Mouse (Mus musculus) hematopoietic stem cell, adult 5-6 weeks (primary cell): Measurements from ENCODE around the gene Ric8b. TPM values are rescaled to one million over a fixed set of nuclear protein-coding genes. Genes with fewer than 3 reads are reported as not detected.

Experiments used
- ATAC-seq, 2 experiments: fragments of 125-278 bp in 1 of 2; replicated peaks in 1 of 2; 2 replicates each; pipeline ENCODE4 v1.8.0; 2016 to 2017; ENCODE audit warnings: inconsistent platforms in 2 of 2, mild to moderate bottlenecking in 2 of 2, moderate number of reproducible peaks in 2 of 2, low read depth in 1 of 2, moderate TSS enrichment in 1 of 2; ENCODE audit not compliant: low FRiP score in 2 of 2, poor library complexity in 2 of 2, severe bottlenecking in 2 of 2, insufficient read depth in 1 of 2, low TSS enrichment in 1 of 2
- total RNA-seq: library from RNA; stranded (forward); fragments of 172-1452, 232-1000 nt; gene quantifications from 2 replicates; pipeline ENCODE4 v1.2.3, GENCODE M21; 2017

Ric8b gene
- total RNA-seq, 1 experiment from 2014 or later, result 27.2 TPM

GRCm38 (mm10) chr10:84945692-84946091 is 28.3 kb downstream of the Ric8b start:
- ATAC-seq, result no peak

- ATAC-seq, result no peak
Measured at GRCm38 (mm10) chr10:84948970-84949683, 31.7 kb downstream of the Ric8b start.

DNA sequence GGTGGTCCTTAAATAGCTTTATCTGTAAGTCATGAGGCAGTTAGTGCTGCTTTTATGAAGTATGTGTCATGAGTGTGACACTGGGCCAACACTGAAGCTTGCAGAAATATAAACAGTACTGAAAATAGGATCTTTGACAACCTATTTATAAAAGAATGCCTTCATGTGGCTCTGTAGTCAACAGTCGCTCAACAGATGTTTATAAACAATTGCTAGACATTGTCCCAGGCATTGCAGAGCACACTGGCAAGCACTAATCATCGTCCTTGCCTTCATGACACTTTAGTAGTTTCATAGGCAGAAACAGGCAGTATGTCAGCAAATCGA is 32.2 kb downstream of the Ric8b start:
- no peak for ATAC-seq

GRCm38 (mm10) chr10:84950384-84950783 is 33.0 kb downstream of the Ric8b start:
- no peak for ATAC-seq

DNA sequence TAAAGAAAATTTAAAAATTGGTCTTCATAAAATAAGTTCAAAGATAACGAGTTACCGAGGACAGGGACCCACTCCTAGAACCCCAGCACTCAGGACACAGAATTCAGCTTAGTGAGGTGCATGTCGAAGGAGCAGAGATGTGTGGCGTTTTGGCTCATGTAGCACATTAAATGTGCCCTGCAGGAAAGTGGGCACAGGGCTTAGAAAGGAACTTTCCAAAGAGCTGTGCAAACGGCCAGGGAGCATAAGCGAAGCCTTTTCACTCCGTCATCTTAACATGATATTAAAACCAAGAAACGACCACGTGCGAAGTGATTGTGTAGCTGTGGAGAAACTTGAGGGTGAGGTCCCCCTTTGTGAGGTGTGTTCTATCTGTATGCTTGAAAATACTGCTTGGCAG is 36.8 kb downstream of the Ric8b start:
- ATAC-seq, result no peak

DNA sequence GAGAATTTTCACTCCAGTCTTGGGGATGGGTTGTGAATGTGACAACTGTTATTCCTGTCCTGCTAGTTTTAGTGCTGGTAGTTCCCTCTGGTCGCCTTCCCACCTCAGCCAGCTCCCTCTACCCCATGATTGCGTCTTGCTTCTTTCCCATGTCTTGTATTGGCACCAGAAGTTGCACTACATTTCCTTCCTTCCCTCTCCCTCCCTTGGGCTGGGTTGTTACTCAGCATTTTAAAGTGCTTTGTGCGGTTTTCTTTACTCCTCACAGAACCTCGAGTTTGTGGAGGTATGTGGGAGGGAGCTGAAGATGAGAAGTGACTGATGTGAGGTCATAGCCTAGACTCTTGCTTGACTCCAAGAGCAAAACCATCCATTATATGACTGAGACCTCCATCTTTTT is 38.8 kb downstream of the Ric8b start:
- ATAC-seq, result peak; percentile 85 to 87

GRCm38 (mm10) chr10:84958597-84958996 is 41.2 kb downstream of the Ric8b start:
- ATAC-seq, result peak in 1 of 2 experiments; percentile 42; a peak in 1 of 4 replicates

DNA sequence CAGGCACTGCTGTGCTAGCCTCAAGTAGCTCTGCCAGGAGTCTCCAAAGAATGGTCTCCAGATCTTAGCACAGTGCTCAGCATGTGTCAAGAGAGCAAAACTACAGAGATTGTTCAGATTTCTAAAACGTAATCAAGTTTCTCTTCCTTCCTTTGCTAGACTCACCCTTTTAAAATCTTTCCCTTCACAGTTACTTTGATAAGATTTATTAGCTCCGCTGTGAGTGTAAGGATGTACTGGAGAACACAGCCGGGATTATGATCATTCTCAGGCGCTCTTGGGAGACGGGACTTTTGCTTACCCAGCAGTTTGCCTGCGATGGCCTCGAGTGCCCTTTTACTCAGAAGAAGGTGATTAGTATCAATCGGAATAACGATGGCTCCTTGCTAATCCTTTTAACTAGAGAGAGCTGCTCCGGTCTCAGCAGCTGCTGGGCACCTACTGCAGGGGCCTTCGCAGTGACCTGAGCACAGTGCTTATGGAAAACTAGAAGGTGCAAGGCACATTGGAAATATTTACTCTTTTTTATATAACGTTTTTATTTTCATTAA is 43.0 kb downstream of the Ric8b start:
- ATAC-seq, result no peak

- ATAC-seq, result no peak
Measured at GRCm38 (mm10) chr10:84963126-84963525, 45.7 kb downstream of the Ric8b start.

- ATAC-seq, result no peak
Measured at GRCm38 (mm10) chr10:84963726-84964125, 46.3 kb downstream of the Ric8b start.

- no peak for ATAC-seq
Measured at GRCm38 (mm10) chr10:84966542-84966941, 49.1 kb downstream of the Ric8b start.

DNA sequence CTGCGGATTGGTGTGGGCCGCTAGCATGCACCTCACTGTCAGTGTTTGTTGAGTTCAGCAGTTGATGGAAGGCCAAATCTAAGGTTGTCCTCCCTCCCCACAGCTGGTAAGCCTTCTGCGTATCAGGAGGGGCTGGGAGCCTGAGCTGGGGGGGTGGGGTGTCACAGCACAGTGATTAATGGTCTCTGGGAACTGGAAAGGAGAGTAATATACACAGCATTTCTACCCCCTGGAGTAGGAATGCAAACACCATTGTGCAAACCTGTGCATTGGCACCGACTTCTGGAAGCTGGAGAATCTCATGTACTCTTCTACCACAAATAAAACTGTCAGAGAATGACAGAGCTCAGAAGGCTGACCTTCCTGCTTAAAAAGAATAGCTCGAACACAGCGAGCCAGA is 50.2 kb downstream of the Ric8b start:
- no peak for ATAC-seq

DNA sequence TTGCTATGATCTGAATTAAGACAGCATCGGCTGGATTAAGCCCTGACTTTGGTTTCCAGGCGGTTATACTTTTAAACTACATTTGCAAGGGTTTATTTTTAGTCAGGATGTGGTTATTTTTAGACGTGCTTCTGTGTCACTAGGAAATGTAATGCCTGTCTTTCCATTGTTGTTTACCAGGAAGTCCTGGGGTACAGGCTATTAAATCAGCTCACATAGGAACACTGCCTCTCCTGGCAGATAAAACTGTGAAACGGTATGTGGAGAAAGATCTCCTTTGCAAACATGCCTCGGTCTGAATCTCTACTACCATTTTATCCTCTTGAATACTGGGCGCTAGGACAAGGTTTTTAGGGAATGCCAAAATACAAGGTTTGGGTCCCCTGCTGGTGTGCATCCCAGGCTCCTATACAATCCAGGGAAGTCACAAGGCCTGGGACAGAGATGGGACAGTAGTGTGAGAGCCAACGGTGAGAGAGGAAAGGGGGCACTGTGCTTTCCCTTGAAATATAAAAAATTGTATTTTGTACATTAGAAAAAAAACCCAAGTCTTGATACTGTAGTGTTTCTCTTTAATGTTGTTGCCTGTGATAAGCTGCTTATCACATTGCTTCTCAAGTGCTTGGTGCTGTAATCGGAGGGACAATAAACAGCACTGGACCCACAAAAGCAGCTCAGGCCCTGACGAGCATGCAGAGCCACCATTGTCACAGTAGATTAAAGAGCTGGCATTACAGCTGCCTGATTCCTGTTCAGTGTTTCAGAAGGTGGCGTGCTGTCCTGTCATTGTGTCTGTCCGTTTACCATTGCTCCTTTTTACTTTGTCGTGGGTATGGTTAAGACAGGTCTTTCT is 51.7 kb downstream of the Ric8b start:
- peak in 1 of 2 experiments; percentile 10; a peak in 1 of 4 replicates for ATAC-seq

GRCm38 (mm10) chr10:84975264-84975663 is 57.8 kb downstream of the Ric8b start:
- ATAC-seq, result no peak

GRCm38 (mm10) chr10:84976588-84977351 is 59.4 kb downstream of the Ric8b start:
- ATAC-seq, result no peak

DNA sequence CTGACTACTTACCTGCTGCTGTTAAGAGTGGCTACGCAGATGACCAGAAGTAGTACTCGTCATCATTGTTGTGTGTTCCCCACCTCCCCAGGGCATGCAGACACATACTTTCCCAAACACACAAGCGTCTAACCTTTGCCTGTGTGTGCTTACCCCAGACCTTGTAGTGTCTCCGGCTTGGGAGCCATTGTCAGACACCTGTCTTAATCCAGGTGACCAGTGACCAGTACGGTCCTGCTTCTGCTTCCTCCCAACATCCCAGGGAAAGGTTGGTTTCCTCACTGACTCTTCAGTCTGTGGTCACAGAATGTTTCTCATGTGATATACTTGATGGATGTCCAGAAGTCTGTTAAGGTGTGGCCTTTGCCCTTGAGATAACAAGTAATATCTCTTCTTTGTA is 62.9 kb downstream of the Ric8b start:
- no peak for ATAC-seq

GRCm38 (mm10) chr10:84981441-84981840 is 64.0 kb downstream of the Ric8b start:
- no peak for ATAC-seq

DNA sequence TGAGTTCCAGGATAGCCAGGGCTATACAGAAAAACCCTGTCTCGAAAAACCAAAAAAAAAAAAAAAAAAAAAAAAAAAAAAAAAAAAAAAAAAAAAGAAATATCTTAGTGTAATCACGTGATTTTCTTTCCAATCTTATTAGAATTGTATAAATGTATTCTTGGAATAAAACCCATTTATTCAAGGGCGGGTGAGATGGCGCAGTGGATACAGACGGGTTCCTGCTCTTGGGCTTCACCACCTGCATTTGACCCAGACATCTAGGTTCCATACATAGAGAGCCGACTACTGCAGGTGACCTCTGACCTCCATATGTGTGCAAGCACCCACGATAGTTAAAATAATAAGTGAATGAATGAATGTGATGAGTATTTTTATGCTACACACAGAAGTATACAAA is 65.3 kb downstream of the Ric8b start:
- ATAC-seq, result no peak
